Mouse (Mus musculus) heart, embryonic 10.5 days (tissue): ENCODE data around the gene Tmem210. TPM values are rescaled to one million over a fixed set of nuclear protein-coding genes. Genes with fewer than 3 reads are reported as not detected.

Experiments
- DNase-seq: peaks from one replicate; pipeline ENCODE4 v3.0.0-alpha.2; 2017; ENCODE audit warnings: low spot score
- H3K27ac ChIP-seq: fragments of 300-500 bp; sonication (generic); 2 replicates; pipeline ENCODE4 v1.5.1; 2016; ENCODE audit warnings: mild to moderate bottlenecking
- H3K27me3 ChIP-seq: fragments of 300-500 bp; sonication (generic); 2 replicates; pipeline ENCODE4 v1.6.1; 2016; ENCODE audit warnings: mild to moderate bottlenecking; ENCODE audit not compliant: poor library complexity, insufficient read depth, severe bottlenecking
- H3K36me3 ChIP-seq: fragments of 300-500 bp; sonication (generic); 2 replicates; pipeline ENCODE4 v1.6.1; 2016; ENCODE audit warnings: mild to moderate bottlenecking, moderate library complexity
- H3K4me1 ChIP-seq: fragments of 300-500 bp; sonication (generic); 2 replicates; pipeline ENCODE4 v1.6.1; 2016; ENCODE audit warnings: mild to moderate bottlenecking
- H3K4me3 ChIP-seq: fragments of 300-500 bp; sonication (generic); 2 replicates; pipeline ENCODE4 v1.5.1; 2016; ENCODE audit warnings: mild to moderate bottlenecking, moderate library complexity
- H3K9me3 ChIP-seq: fragments of 300-500 bp; sonication (generic); 2 replicates; pipeline ENCODE4 v1.6.1; 2016; ENCODE audit warnings: mild to moderate bottlenecking, moderate library complexity
- WGBS: fragments of 180-500 bp; shearing (Covaris S2); methylation state at CpG from one replicate; pipeline ENCODE4 v1.1.7; 2016; 5-methylcytosine and 5-hydroxymethylcytosine counted together
- polyA plus RNA-seq: library from polyadenylated mRNA; unstranded; fragments of >200 nt; fragmentation: Nextera tagmentation; extraction: Ambion mirVana; gene quantifications from 2 replicates; pipeline ENCODE4 v1.2.1, GENCODE M21; 2016

Gene Tmem210
- polyA plus RNA-seq, result not detected in 2 replicates

GRCm38 (mm10) chr2:25287927-25288649 lies at the start of gene Tmem210:
TSS of gene Tmem210 (plus strand) at chr2:25288145.
- WGBS, result 84% methylated on average over 6 of the region's 6 CpGs
- Histone ChIP-seq H3K36me3 (peaks cover 32% of the 10 kb centered on the region), H3K4me3 (no peak within 1 kb of the TSS), H3K27ac (no peak within 1 kb of the TSS), H3K27me3 (peaks cover 74% of the 10 kb centered on the region), H3K4me1 (peaks cover 28% of the 10 kb centered on the region), H3K9me3 (no peaks in the 10 kb centered on the region)
- DNase-seq, result no peak

DNA sequence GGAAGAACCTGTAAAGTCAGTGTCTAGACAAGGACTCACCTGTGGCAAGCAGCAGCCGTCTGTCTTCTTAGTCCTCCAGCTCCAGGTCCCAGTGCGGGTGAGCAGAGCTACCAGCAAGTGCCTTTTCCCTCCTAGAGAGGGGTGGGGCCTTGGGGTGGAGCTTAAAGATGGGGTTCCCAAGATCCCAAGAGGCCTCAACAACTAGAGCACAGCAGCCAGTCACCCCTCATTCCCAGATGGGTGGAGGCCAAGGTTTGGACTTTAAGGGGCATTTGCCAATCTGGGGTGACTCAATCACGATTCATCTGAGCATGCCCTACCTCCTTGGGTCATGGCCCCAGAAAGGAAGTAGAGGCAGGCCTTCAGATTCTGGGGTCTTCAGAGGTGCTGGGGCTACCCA lies 48.2 kb upstream of the Tmem210 start:
- 75% methylated on average over 3 of the region's 3 CpGs for WGBS
- no peak overlapping the region for H3K27ac ChIP-seq
- H3K27me3 ChIP-seq, result peaks cover 64% of the 10 kb centered on the region

GRCm38 (mm10) chr2:25240310-25240709 lies 47.6 kb upstream of the Tmem210 start:
- Histone ChIP-seq H3K9me3 (no peaks in the 10 kb centered on the region), H3K27me3 (peaks cover 60% of the 10 kb centered on the region), H3K4me3 (peak overlapping the region; percentile 70), H3K4me1 (peaks cover 36% of the 10 kb centered on the region), H3K36me3 (peaks cover 6% of the 10 kb centered on the region; the same call in 1 of the 2 replicates), H3K27ac (peak overlapping the region; percentile 78)
- WGBS, result 48% methylated on average over 8 of the region's 8 CpGs
- DNase-seq, result no peak

More for the DNA sequence above, 48.2 kb upstream of the Tmem210 start:
- no peak for DNase-seq
- peaks cover under 1% of the 10 kb centered on the region; the same call in 1 of the 2 replicates for H3K36me3 ChIP-seq
- H3K9me3 ChIP-seq, result no peaks in the 10 kb centered on the region
- H3K4me3 ChIP-seq, result no peak overlapping the region
- H3K4me1 ChIP-seq, result peaks cover 36% of the 10 kb centered on the region

- Histone ChIP-seq H3K27me3 (peaks cover 55% of the 10 kb centered on the region), H3K36me3 (peaks cover 11% of the 10 kb centered on the region; the same call in 1 of the 2 replicates), H3K27ac (peak overlapping the region; percentile 78), H3K4me3 (peak overlapping the region; percentile 70), H3K4me1 (peaks cover 36% of the 10 kb centered on the region), H3K9me3 (no peaks in the 10 kb centered on the region)
- 2% methylated on average over 29 of the region's 29 CpGs for WGBS
- DNase-seq, result peak; percentile 90
Observed at GRCm38 (mm10) chr2:25240723-25241437, 47.1 kb upstream of the Tmem210 start.

GRCm38 (mm10) chr2:25241438-25241775 lies 46.5 kb upstream of the Tmem210 start:
- H3K4me1 ChIP-seq, result peaks cover 34% of the 10 kb centered on the region
- H3K27ac ChIP-seq, result no peak overlapping the region
- WGBS, result 23% methylated on average over 6 of the region's 6 CpGs
- peaks cover 49% of the 10 kb centered on the region for H3K27me3 ChIP-seq
- DNase-seq, result no peak
- H3K36me3 ChIP-seq, result peaks cover 16% of the 10 kb centered on the region; the same call in 1 of the 2 replicates
- H3K9me3 ChIP-seq, result no peaks in the 10 kb centered on the region
- peak overlapping the region; percentile 70 for H3K4me3 ChIP-seq

GRCm38 (mm10) chr2:25242101-25242506 lies 45.8 kb upstream of the Tmem210 start, which contains the start of the genes Rnf208 and Cysrt1:
TSS of gene Rnf208 (plus strand) at chr2:25242255.
TSS of gene Cysrt1 (minus strand) at chr2:25242452.
- H3K27ac ChIP-seq, result peak within 1 kb of the TSS; percentile 81
- no peak for DNase-seq
- under 1% methylated on average over 59 of the region's 59 CpGs for WGBS

DNA sequence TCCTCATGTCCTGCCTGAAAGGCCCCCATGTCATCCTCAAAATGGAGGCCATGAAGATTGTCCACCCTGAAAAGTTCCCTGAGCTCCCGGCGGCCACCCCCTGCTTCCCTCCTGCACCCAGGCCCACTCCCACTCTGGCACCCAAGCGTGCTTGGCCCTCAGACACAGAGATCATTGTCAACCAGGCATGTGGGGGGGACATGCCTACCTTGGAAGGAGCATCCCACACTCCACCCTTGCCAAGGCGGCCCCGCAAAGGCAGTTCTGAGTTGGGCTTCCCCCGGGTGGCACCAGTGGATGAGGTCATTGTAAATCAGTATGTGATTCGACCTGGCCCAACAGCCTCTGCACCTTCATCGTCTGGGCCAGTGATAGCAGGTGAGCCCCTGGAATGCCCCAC lies 44.6 kb upstream of the Tmem210 start:
- WGBS, result 80% methylated on average over 8 of the region's 8 CpGs
- Histone ChIP-seq H3K9me3 (no peaks in the 10 kb centered on the region), H3K4me3 (peak overlapping the region; percentile 70; the same call in 1 of the 2 replicates), H3K27ac (no peak overlapping the region), H3K4me1 (peaks cover 30% of the 10 kb centered on the region), H3K27me3 (peaks cover 37% of the 10 kb centered on the region), H3K36me3 (peaks cover 31% of the 10 kb centered on the region)
- no peak for DNase-seq

More at GRCm38 (mm10) chr2:25242101-25242506, 45.8 kb upstream of the Tmem210 start, which contains the start of the genes Rnf208 and Cysrt1:
- no peaks in the 10 kb centered on the region for H3K9me3 ChIP-seq
- peak within 1 kb of the TSS; percentile 70 for H3K4me3 ChIP-seq
- peaks cover 30% of the 10 kb centered on the region for H3K4me1 ChIP-seq
- peaks cover 46% of the 10 kb centered on the region for H3K27me3 ChIP-seq
- peaks cover 19% of the 10 kb centered on the region; the same call in 1 of the 2 replicates for H3K36me3 ChIP-seq

GRCm38 (mm10) chr2:25244144-25244543 lies 43.8 kb upstream of the Tmem210 start:
- H3K9me3 ChIP-seq, result no peaks in the 10 kb centered on the region
- peaks cover 30% of the 10 kb centered on the region for H3K4me1 ChIP-seq
- 85% methylated on average over 4 of the region's 4 CpGs for WGBS
- no peak overlapping the region for H3K4me3 ChIP-seq
- H3K27ac ChIP-seq, result no peak overlapping the region
- no peak for DNase-seq
- H3K36me3 ChIP-seq, result peaks cover 39% of the 10 kb centered on the region
- H3K27me3 ChIP-seq, result peaks cover 37% of the 10 kb centered on the region

DNA sequence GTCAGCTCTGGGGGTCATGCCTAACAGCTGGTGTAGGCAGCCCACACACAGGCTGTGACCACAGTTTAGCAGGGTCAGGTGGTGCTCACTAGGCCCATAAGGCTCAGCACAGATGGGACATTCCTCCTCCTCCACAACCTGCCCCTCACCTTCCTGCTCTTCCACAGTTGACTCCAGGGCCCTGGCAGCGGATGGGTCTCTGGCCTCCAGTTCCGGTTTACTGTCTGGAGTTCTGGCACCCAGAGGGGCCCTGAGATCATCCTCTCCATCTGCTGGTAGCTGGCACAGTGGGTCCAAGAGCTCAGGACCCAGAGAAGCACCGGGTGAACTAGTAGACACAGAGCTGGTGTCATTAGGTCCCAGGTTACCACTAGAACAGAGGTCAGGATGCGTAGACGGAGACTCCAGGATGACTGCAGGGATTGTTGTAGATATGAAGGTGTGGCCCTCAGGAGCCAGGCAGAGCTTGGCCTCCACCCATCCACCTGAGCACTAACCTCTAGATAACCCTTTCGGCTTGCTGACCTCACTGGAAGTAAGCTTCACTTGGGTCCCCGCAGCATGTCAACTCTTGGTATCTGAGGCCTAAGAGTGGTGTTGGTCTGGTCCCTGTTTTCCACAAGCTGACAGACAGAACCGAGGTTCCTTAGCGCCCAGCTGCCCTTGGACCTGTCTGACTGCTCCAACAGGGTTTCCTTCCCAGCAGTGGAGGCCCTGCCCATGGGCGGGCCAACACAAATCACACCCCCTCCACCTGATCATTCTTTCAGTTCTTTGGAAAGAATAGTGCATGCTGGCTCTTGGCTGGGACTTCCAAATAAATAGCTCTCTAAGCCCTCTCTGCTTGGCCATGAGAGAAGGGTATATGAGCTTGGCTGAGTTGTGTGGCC lies 41.5 kb upstream of the Tmem210 start, which contains the start of gene AL732309.1:
TSS of gene AL732309.1 (minus strand) at position 681 of the 890 bp plus-strand sequence.
- Histone ChIP-seq H3K4me3 (no peak within 1 kb of the TSS), H3K36me3 (peaks cover 61% of the 10 kb centered on the region), H3K4me1 (peaks cover 17% of the 10 kb centered on the region), H3K27me3 (peaks cover 30% of the 10 kb centered on the region), H3K9me3 (no peaks in the 10 kb centered on the region), H3K27ac (no peak within 1 kb of the TSS)
- no peak for DNase-seq
- 81% methylated on average over 10 of the region's 10 CpGs for WGBS

DNA sequence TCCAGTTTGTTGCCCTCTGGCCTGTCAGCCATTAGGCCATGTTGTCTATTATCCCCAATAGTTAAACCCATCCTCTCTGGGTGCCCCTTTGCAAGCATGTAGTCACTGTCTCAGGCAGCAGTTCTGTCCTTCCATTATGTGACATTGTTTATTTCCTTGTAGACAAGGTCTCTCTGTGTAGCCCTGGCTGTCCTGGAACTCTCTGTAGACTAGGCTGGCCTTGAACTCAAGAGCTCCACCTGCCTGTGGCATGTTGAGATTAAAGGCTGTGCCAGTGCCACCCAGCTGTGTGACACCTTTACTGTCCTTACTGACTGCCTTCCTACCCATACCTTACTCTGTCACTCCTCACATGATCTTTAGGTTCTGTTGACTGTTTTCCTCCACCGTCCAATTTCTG lies 35.6 kb upstream of the Tmem210 start:
- H3K36me3 ChIP-seq, result peaks cover 56% of the 10 kb centered on the region

DNA sequence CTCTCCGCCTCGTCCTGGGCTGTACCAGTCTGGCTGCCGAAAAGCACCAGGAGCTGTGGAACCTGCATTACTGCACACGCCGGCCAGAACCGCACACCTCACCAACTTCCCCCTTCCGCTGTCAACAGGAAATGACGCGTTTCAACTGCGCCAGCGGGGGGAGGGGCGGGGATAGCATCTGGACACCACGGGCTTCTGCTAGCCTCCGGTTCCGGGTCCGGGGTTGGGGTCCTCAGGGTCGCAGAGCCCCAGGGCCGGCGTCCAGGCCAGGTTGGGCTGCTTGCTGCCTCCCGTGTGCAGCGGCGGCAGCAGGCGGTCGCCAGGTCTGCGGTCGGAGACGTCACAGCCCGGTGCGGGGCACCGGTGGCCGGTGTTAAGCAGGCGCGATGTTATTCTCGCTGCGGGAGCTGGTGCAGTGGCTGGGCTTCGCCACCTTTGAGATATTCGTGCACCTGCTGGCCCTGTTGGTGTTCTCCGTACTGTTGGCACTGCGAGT lies 32.6 kb upstream of the Tmem210 start, which contains the start of gene Tmem203:
TSS of gene Tmem203 (plus strand) at position 156 of the 496 bp plus-strand sequence.
- Histone ChIP-seq H3K27me3 (no peaks in the 10 kb centered on the region), H3K27ac (peak within 1 kb of the TSS; percentile 94), H3K9me3 (no peaks in the 10 kb centered on the region), H3K4me1 (peaks cover 13% of the 10 kb centered on the region), H3K4me3 (peak within 1 kb of the TSS; percentile 84), H3K36me3 (peaks cover 26% of the 10 kb centered on the region)
- under 1% methylated on average over 39 of the region's 39 CpGs for WGBS
- DNase-seq, result peak; percentile 97

More for the DNA sequence above, 35.6 kb upstream of the Tmem210 start:
- DNase-seq, result no peak
- H3K4me3 ChIP-seq, result no peak overlapping the region
- H3K27ac ChIP-seq, result no peak overlapping the region
- peaks cover 13% of the 10 kb centered on the region for H3K4me1 ChIP-seq
- no peaks in the 10 kb centered on the region for H3K9me3 ChIP-seq
- 90% methylated on average over 1 of the region's 1 CpGs for WGBS
- no peaks in the 10 kb centered on the region for H3K27me3 ChIP-seq
